ENCODE assay signal across 22 mouse cellular contexts in genomic region chr13:9153803-9154202, GRCm38 (mm10).
DNase-seq lines count a peak whose midpoint lies in the region; ATAC-seq and TF ChIP-seq lines count a peak whose summit lies in the region.
"Had no signal": no experiment of that assay in that cellular context is flagged by ENCODE, and none has a peak within 500 bp of the region (broad histone marks: within the 10 kb centered on the region; RNA-seq: fewer than 3 reads in every experiment).

No protein-coding gene starts in this region.

- WGBS in kidney, embryonic 14.5 days: 50% methylated on average over 9 of the region's 9 CpGs
- WGBS in kidney, embryonic 16.5 days: 52% methylated on average over 9 of the region's 9 CpGs
- 83% methylated on average over 9 of the region's 9 CpGs for WGBS in heart, embryonic 11.5 days (ENCODE audit: insufficient replicate concordance)

- ATAC-seq in kidney, embryonic 14.5 days (ENCODE audit: low FRiP score, low TSS enrichment): peak; percentile 88
- peak; percentile 86 for ATAC-seq in kidney, embryonic 16.5 days (ENCODE audit: low FRiP score, low TSS enrichment)
- ATAC-seq in heart, embryonic 11.5 days (replicated peaks; ENCODE audit: insufficient number of reproducible peaks, low FRiP score, low TSS enrichment): no peak
- ATAC-seq: activated CD4-positive, CD25-positive, alpha-beta regulatory T cell, adult 4 months; forebrain, embryonic 13.5 days; forebrain, embryonic 15.5 days; Patski had no signal

- H3K9ac ChIP-seq in kidney, embryonic 14.5 days (ENCODE audit: low read depth, low read length): no peak overlapping the region
- no peak overlapping the region for H3K9ac ChIP-seq in kidney, embryonic 16.5 days (replicated peaks; ENCODE audit: low read length)
- no peak overlapping the region for H3K9ac ChIP-seq in heart, embryonic 11.5 days (ENCODE audit: low read depth, low read length)
- H3K9ac ChIP-seq: embryonic facial prominence, embryonic 12.5 days; forebrain, embryonic 13.5 days; forebrain, embryonic 15.5 days had no signal

- DNase-seq in kidney, adult 8-10 months: no peak
- DNase-seq in kidney, adult 9 months: no peak
- peak; percentile 26 to 51 for DNase-seq in kidney, postnatal 4 days
- no peak for DNase-seq in kidney, adult 11 months
- DNase-seq: adrenal gland, adult 8-10 months; adrenal gland, postnatal 14 days; adrenal gland, postnatal 36 days; cerebellum, adult 11-12 months; cerebellum, adult 2 months; cerebellum, adult 9-10 months; cerebellum, postnatal 10 days; cerebellum, postnatal 25 days had no signal

- peaks cover 5% of the 10 kb centered on the region for H3K79me2 ChIP-seq in myocyte (ENCODE audit: control insufficient read depth, insufficient read depth)

- H3ac ChIP-seq in myocyte (ENCODE audit: control insufficient read depth, insufficient read length): no peak overlapping the region

- peak; percentile 15 for TF ChIP-seq POLR2A in myocyte (IDR thresholded peaks at IDR 0.05; ENCODE audit: insufficient read length, low read depth)

- no peaks in the 10 kb centered on the region for H3K4me1 ChIP-seq in kidney, embryonic 14.5 days (ENCODE audit: control insufficient read depth, insufficient read depth, low read length)
- H3K4me1 ChIP-seq in kidney, embryonic 16.5 days (ENCODE audit: insufficient read depth, low read length): no peaks in the 10 kb centered on the region
- no peaks in the 10 kb centered on the region for H3K4me1 ChIP-seq in heart, embryonic 11.5 days (ENCODE audit: control insufficient read depth, insufficient read depth, low read length)
- H3K4me1 ChIP-seq: embryonic facial prominence, embryonic 10.5 days; embryonic facial prominence, embryonic 12.5 days had no signal

- H3K27me3 ChIP-seq in kidney, embryonic 14.5 days (ENCODE audit: control insufficient read depth, insufficient read depth, low read length): no peaks in the 10 kb centered on the region
- no peaks in the 10 kb centered on the region for H3K27me3 ChIP-seq in kidney, embryonic 16.5 days (ENCODE audit: insufficient read depth, low read length)
- H3K27me3 ChIP-seq in myocyte (ENCODE audit: control insufficient read depth, insufficient read depth, insufficient read length): no peaks in the 10 kb centered on the region
- no peaks in the 10 kb centered on the region for H3K27me3 ChIP-seq in heart, embryonic 11.5 days (ENCODE audit: control insufficient read depth, insufficient read depth, low read length)
- H3K27me3 ChIP-seq: embryonic facial prominence, embryonic 12.5 days; forebrain, embryonic 13.5 days; forebrain, embryonic 15.5 days; Patski had no signal

- H3K36me3 ChIP-seq in kidney, embryonic 14.5 days (ENCODE audit: control insufficient read depth, insufficient read depth, low read length): peaks cover 74% of the 10 kb centered on the region
- H3K36me3 ChIP-seq in kidney, embryonic 16.5 days (ENCODE audit: insufficient read depth, low read length): peaks cover 59% of the 10 kb centered on the region
- H3K36me3 ChIP-seq in myocyte (ENCODE audit: control insufficient read depth, insufficient read depth): peaks cover 64% of the 10 kb centered on the region
- peaks cover 22% of the 10 kb centered on the region for H3K36me3 ChIP-seq in heart, embryonic 11.5 days (ENCODE audit: control insufficient read depth, insufficient read depth, low read length)

- H3K27ac ChIP-seq in kidney, embryonic 14.5 days (ENCODE audit: low read depth, low read length): no peak overlapping the region
- no peak overlapping the region for H3K27ac ChIP-seq in kidney, embryonic 16.5 days (ENCODE audit: low read length)
- no peak overlapping the region for H3K27ac ChIP-seq in heart, embryonic 11.5 days (ENCODE audit: low read depth, low read length)
- H3K27ac ChIP-seq: embryonic facial prominence, embryonic 10.5 days; embryonic facial prominence, embryonic 12.5 days; forebrain, embryonic 13.5 days; forebrain, embryonic 15.5 days had no signal

- no peak overlapping the region for H3K4me2 ChIP-seq in kidney, embryonic 14.5 days (replicated peaks; ENCODE audit: low read depth, low read length)
- H3K4me2 ChIP-seq in kidney, embryonic 16.5 days (replicated peaks; ENCODE audit: low read depth, low read length): no peak overlapping the region
- H3K4me2 ChIP-seq in myocyte (ENCODE audit: low read depth): no peak overlapping the region
- no peak overlapping the region for H3K4me2 ChIP-seq in heart, embryonic 11.5 days
- H3K4me2 ChIP-seq: embryonic facial prominence, embryonic 12.5 days; forebrain, embryonic 13.5 days; forebrain, embryonic 15.5 days had no signal

- no peaks in the 10 kb centered on the region for H3K9me3 ChIP-seq in kidney, embryonic 14.5 days (ENCODE audit: control insufficient read depth, low read length)
- H3K9me3 ChIP-seq in kidney, embryonic 16.5 days (ENCODE audit: low read length): no peaks in the 10 kb centered on the region
- H3K9me3 ChIP-seq in heart, embryonic 11.5 days (replicated peaks; ENCODE audit: control insufficient read depth, low read length): no peaks in the 10 kb centered on the region
- H3K9me3 ChIP-seq: embryonic facial prominence, embryonic 10.5 days; embryonic facial prominence, embryonic 12.5 days; forebrain, embryonic 13.5 days; forebrain, embryonic 15.5 days had no signal

- H3K4me3 ChIP-seq in kidney, embryonic 14.5 days (ENCODE audit: low read length): no peak overlapping the region
- no peak overlapping the region for H3K4me3 ChIP-seq in kidney, embryonic 16.5 days (ENCODE audit: low read length)
- no peak overlapping the region for H3K4me3 ChIP-seq in myocyte
- no peak overlapping the region for H3K4me3 ChIP-seq in heart, embryonic 11.5 days (ENCODE audit: low read depth, low read length)
- H3K4me3 ChIP-seq: embryonic facial prominence, embryonic 10.5 days; embryonic facial prominence, embryonic 12.5 days; forebrain, embryonic 13.5 days; forebrain, embryonic 15.5 days had no signal

TF ChIP-seq in myocyte, 11 proteins besides CTCF, POLR2A, EP300 and RAD21:
- TF ChIP-seq SRF (IDR thresholded peaks at IDR 0.05; ENCODE audit: control insufficient read depth, insufficient read length, low read depth) (no peak), CEBPB (IDR thresholded peaks at IDR 0.05; ENCODE audit: insufficient read depth, poor library complexity, severe bottlenecking) (no peak), POLR2AphosphoS2 (IDR thresholded peaks at IDR 0.05; ENCODE audit: insufficient read length, low read depth) (no peak), USF1 (IDR thresholded peaks at IDR 0.05; ENCODE audit: low read depth) (no peak)

Comparison
In these comparisons a context has a peak if more than half of its experiments do, and no peak if none do; other contexts are left out.
1. DNase-seq: peak in kidney, postnatal 4 days (2 of 2); none in kidney, adult 8-10 months (0 of 2), kidney, adult 9 months (single experiment) and kidney, adult 11 months (single experiment).